Mouse (Mus musculus) hindbrain, embryonic 12.5 days (tissue): ENCODE measurements around the gene Ldlrap1. TPM values are rescaled to one million over a fixed set of nuclear protein-coding genes. Genes with fewer than 3 reads are reported as not detected.
A peak's percentile ranks its signal among the peaks of the same experiment; 100 is the strongest.
"Not testable (repeated sequence)": the region's sequence is repeated elsewhere in the genome, so short reads cannot be mapped to it uniquely, and the experiment has no call there.

Source experiments
- ATAC-seq: fragments of 200-750 bp; cut with Nextera tagmentation; 2 replicates; pipeline ENCODE4 v1.8.0; 2017; ENCODE audit warnings: moderate TSS enrichment; ENCODE audit not compliant: low FRiP score
- H3K27ac ChIP-seq: fragments of 300-500 bp; sonication (generic); 2 replicates; pipeline ENCODE4 v1.5.1; 2016; ENCODE audit warnings: mild to moderate bottlenecking
- H3K27me3 ChIP-seq: fragments of 300-500 bp; sonication (generic); 2 replicates; pipeline ENCODE4 v1.6.1; 2016; ENCODE audit warnings: mild to moderate bottlenecking
- H3K36me3 ChIP-seq: fragments of 300-500 bp; sonication (generic); 2 replicates; pipeline ENCODE4 v1.6.1; 2016; ENCODE audit warnings: mild to moderate bottlenecking
- H3K4me1 ChIP-seq: fragments of 300-500 bp; sonication (generic); 2 replicates; pipeline ENCODE4 v1.6.1; 2016
- H3K4me2 ChIP-seq: fragments of 300-500 bp; sonication (generic); replicated peaks from 2 replicates; pipeline ENCODE4 v1.6.1; 2016; ENCODE audit warnings: mild to moderate bottlenecking
- H3K4me3 ChIP-seq: fragments of 300-500 bp; sonication (generic); 2 replicates; pipeline ENCODE4 v1.5.1; 2016; ENCODE audit warnings: mild to moderate bottlenecking
- H3K9ac ChIP-seq: fragments of 300-500 bp; sonication (generic); 2 replicates; pipeline ENCODE4 v1.6.1; 2016; ENCODE audit warnings: mild to moderate bottlenecking, moderate library complexity
- H3K9me3 ChIP-seq: fragments of 300-500 bp; sonication (generic); replicated peaks from 2 replicates; pipeline ENCODE4 v1.6.1; 2016; ENCODE audit warnings: mild to moderate bottlenecking
- WGBS: fragments of 180-500 bp; shearing (Covaris S2); methylation state at CpG from one replicate; pipeline ENCODE4 v1.1.7; 2016; 5-methylcytosine and 5-hydroxymethylcytosine counted together
- polyA plus RNA-seq: library from polyadenylated mRNA; unstranded; fragments of >200 nt; fragmentation: Nextera tagmentation; extraction: Ambion mirVana; gene quantifications from 2 replicates; pipeline ENCODE4 v1.2.1, GENCODE M21; 2016

The Ldlrap1 gene
- polyA plus RNA-seq, 1 experiment from 2014 or later, result 10.4 TPM

DNA sequence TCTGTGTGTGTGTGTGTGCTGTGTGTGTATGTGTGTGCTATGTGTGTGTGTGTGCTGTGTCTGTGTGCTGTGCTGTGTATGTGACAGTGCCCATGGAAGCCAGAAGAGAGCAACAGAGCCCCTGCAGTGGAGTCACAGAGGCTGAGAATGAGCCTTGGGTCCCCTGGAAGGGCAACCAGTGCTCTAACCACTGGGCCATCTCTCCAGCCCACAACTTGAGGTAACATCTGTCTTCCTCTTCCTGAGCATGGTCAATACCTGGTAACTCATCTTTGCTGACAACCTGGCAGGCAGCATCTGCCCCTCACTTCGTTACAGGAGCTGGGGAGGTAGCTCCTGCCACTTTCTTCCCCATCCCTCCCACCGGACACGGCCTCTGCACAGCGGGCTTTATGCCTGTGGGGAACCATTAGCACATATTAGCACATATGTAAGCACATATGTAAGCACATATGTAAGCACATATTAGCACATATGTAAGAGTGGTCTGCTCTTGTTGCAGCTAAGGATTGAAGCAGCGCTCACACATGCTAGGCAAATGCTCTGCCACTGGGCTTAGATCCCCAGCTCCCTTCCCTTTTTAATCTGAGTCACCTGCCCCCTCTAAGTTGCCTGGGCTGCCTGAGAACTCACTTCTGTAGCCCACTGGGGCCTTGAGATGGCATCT, 28.1 kb upstream of the Ldlrap1 start:
- Histone ChIP-seq H3K27me3 (no peaks in the 10 kb centered on the region), H3K4me3 (no peak overlapping the region), H3K27ac (no peak overlapping the region), H3K36me3 (peaks cover 9% of the 10 kb centered on the region; the same call in 1 of the 2 replicates), H3K9me3 (no peaks in the 10 kb centered on the region), H3K4me2 (no peak overlapping the region), H3K4me1 (peaks cover 4% of the 10 kb centered on the region; the same call in 1 of the 2 replicates), H3K9ac (no peak overlapping the region)
- 78% methylated on average over 5 of the region's 5 CpGs for WGBS
- no peak for ATAC-seq

DNA sequence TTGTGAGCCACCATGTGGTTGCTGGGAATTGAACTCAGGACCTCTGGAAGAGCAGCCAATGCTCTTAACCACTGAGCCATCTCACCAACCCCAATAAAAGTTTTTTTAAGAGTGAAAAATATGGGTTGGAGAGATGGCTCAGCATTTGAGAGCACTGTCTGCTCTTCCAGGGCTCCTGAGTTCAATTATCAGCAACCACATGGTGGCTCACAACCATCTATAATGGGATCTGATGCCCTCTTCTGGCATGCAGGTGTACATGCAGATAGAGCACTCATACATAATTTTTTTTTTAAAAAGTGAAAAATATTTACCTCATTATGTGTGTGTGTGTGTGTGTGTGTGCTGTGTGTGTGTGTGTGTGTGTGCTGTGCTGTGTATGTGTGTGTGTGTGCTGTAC, 27.1 kb upstream of the Ldlrap1 start:
- not testable (repeated sequence) for H3K4me1 ChIP-seq, H3K27me3 ChIP-seq, H3K4me3 ChIP-seq, ATAC-seq, H3K27ac ChIP-seq, H3K9ac ChIP-seq, H3K4me2 ChIP-seq, H3K9me3 ChIP-seq, H3K36me3 ChIP-seq

- Histone ChIP-seq H3K9me3 (no peaks in the 10 kb centered on the region), H3K9ac (no peak overlapping the region), H3K27me3 (no peaks in the 10 kb centered on the region), H3K4me2 (no peak overlapping the region), H3K27ac (no peak overlapping the region), H3K36me3 (no peaks in the 10 kb centered on the region), H3K4me3 (no peak overlapping the region), H3K4me1 (peaks cover 4% of the 10 kb centered on the region; the same call in 1 of the 2 replicates)
- 54% methylated on average over 10 of the region's 10 CpGs for WGBS
- no peak for ATAC-seq
These were observed 25.6 kb upstream of the Ldlrap1 start for GRCm38 (mm10) chr4:134793213-134793956.

DNA sequence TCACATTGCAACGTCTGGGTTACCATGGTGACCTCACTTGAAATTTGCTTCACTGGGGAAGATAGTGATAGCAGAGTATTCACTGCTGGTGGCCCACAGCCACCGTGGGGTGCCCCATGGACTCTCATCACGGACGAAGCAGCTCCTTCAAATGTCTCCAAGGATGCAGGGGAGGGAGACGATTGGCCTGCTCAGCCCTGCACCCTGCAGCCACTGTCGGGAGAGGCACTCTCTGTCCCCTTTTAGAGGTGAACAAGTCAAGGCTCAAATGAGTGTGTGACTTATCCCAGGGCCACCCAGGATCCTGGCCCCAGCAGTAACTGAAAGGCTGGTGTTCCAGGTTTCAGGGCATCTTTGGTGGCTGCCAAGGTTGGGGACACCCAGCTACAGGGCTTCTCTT, 23.9 kb upstream of the Ldlrap1 start:
- WGBS, result 54% methylated on average over 6 of the region's 6 CpGs
- Histone ChIP-seq H3K4me1 (peaks cover 4% of the 10 kb centered on the region; the same call in 1 of the 2 replicates), H3K36me3 (no peaks in the 10 kb centered on the region), H3K9ac (no peak overlapping the region), H3K9me3 (no peaks in the 10 kb centered on the region), H3K4me2 (no peak overlapping the region), H3K4me3 (no peak overlapping the region), H3K27me3 (no peaks in the 10 kb centered on the region), H3K27ac (no peak overlapping the region)
- ATAC-seq, result no peak

DNA sequence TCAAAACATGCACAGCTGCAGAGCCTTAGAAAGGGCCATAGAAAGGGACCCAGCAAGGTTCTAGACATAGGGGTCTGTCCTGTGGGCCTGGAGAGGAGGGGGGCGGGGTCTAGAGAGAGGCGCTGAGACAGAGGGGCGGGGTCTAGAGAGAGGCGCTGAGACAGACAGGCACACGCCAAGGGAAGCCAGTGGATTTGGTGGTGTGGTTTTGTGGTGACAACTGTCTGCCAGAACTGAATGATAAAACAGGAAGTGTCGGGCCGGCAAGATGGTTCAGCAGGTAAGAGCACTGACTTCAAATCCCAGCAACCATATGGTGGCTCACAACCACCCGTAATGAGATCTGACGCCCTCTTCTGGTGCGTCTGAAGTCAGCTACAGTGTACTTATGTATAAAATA, 19.1 kb upstream of the Ldlrap1 start:
- no peak for ATAC-seq
- 34% methylated on average over 10 of the region's 10 CpGs for WGBS

DNA sequence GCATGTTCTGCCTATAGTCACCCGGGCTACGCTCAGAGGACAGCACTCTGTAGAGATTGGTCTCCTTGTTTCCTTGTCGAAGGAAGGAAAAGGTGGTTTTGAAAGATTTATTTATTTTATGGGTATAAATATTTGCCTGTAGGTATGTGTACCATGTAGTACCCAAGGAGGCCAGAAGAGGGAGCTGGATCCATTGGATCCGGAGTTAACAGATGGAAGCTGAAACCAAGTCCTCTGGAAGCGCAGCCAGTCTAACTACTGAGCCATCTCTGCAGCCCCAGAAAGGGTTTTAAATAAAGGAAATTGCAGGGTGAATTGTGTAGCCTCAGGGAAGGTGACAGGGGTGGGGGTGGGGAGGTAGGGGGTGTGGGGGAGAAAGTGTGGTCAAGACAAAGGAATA, 16.9 kb upstream of the Ldlrap1 start:
- Histone ChIP-seq H3K4me1 (peaks cover 7% of the 10 kb centered on the region; the same call in 1 of the 2 replicates), H3K9ac (no peak overlapping the region), H3K4me2 (no peak overlapping the region), H3K9me3 (no peaks in the 10 kb centered on the region), H3K4me3 (no peak overlapping the region), H3K27me3 (no peaks in the 10 kb centered on the region), H3K27ac (no peak overlapping the region), H3K36me3 (no peaks in the 10 kb centered on the region)
- WGBS, result 57% methylated on average over 5 of the region's 5 CpGs
- ATAC-seq, result no peak

More for the DNA sequence above, 19.1 kb upstream of the Ldlrap1 start:
- Histone ChIP-seq H3K27me3 (no peaks in the 10 kb centered on the region), H3K36me3 (no peaks in the 10 kb centered on the region), H3K4me3 (no peak overlapping the region), H3K27ac (no peak overlapping the region), H3K9me3 (no peaks in the 10 kb centered on the region), H3K9ac (no peak overlapping the region), H3K4me1 (peaks cover 2% of the 10 kb centered on the region; the same call in 1 of the 2 replicates), H3K4me2 (no peak overlapping the region)

- Histone ChIP-seq H3K4me3 (no peak overlapping the region), H3K9ac (no peak overlapping the region), H3K9me3 (no peaks in the 10 kb centered on the region), H3K36me3 (no peaks in the 10 kb centered on the region), H3K4me2 (no peak overlapping the region), H3K27ac (no peak overlapping the region), H3K27me3 (no peaks in the 10 kb centered on the region), H3K4me1 (peaks cover 17% of the 10 kb centered on the region)
- no peak for ATAC-seq
- WGBS, result 28% methylated on average over 14 of the region's 14 CpGs
These were observed 11.5 kb upstream of the Ldlrap1 start for GRCm38 (mm10) chr4:134779136-134779934.

DNA sequence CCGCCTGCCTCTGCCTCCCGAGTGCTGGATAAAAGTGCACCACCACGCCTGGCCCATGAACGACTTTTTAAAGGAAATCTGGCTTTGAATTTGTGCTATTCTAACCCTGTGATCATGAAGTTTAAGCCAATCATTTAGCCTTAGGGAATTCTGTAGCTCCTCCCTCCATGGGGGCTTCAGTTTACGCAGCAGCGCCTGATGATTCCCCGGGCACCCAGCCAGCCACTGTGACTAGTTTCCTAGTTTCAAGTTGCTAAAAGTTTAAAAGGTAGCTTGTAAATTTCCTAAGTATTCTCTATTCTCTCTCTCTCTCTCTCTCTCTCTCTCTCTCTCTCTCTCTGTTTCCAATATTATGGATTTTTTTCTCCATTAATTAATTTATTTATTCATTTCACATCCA, 8.4 kb upstream of the Ldlrap1 start:
- 70% methylated on average over 7 of the region's 7 CpGs for WGBS
- Histone ChIP-seq H3K9ac (no peak overlapping the region), H3K4me1 (peaks cover 22% of the 10 kb centered on the region), H3K9me3 (no peaks in the 10 kb centered on the region), H3K4me2 (no peak overlapping the region), H3K27me3 (peaks cover 7% of the 10 kb centered on the region), H3K4me3 (no peak overlapping the region), H3K27ac (no peak overlapping the region), H3K36me3 (no peaks in the 10 kb centered on the region)
- no peak for ATAC-seq

DNA sequence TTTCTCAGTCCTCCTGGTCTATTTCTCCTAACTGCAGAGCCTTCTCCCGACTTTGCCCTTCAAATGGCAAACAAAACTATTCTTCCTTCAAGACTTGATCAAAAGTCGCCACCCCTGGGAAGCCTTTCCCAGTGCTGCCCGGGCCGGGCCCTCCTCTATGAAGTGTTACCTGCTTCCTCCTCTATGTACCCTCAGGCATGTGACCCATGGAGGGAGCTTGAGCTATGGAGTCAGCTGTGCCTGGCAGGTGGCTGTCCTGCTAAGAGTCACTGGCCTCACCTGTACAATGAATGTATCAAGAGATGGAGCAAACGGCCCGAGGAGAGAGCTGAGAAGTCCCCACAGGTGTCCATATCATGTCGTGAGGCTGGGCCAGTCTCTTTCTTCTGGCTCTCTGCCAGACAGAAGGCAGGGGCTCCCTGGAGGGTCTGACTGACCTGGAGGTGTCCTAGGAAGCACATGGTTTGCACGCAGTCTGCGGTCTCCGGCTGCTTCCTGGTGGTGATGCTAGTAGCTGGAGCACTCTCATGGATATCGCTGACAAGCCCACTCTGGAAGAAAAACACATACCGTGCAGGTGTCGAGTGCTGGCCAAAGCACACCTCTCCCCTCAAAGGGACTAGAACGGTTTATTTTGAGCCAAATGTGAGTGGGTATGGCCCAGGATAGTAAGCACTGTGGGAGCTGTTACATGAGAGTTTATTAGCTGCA, 7.6 kb upstream of the Ldlrap1 start:
- Histone ChIP-seq H3K4me3 (no peak overlapping the region), H3K4me1 (peaks cover 22% of the 10 kb centered on the region), H3K9ac (no peak overlapping the region), H3K27ac (no peak overlapping the region), H3K27me3 (peaks cover 11% of the 10 kb centered on the region), H3K9me3 (no peaks in the 10 kb centered on the region), H3K4me2 (no peak overlapping the region), H3K36me3 (no peaks in the 10 kb centered on the region)
- WGBS, result 57% methylated on average over 14 of the region's 14 CpGs
- no peak for ATAC-seq

GRCm38 (mm10) chr4:134774126-134774525, 6.3 kb upstream of the Ldlrap1 start:
- H3K4me3 ChIP-seq, result no peak overlapping the region
- no peak overlapping the region for H3K4me2 ChIP-seq
- WGBS, result 89% methylated on average over 6 of the region's 6 CpGs
- ATAC-seq, result no peak
- H3K27me3 ChIP-seq, result peaks cover 23% of the 10 kb centered on the region
- H3K9me3 ChIP-seq, result no peaks in the 10 kb centered on the region
- peaks cover 14% of the 10 kb centered on the region for H3K4me1 ChIP-seq
- no peaks in the 10 kb centered on the region for H3K36me3 ChIP-seq
- H3K9ac ChIP-seq, result no peak overlapping the region
- no peak overlapping the region for H3K27ac ChIP-seq

- H3K9me3 ChIP-seq, result no peaks in the 10 kb centered on the region
- WGBS, result 31% methylated on average over 4 of the region's 4 CpGs
- H3K9ac ChIP-seq, result no peak overlapping the region
- H3K4me3 ChIP-seq, result no peak overlapping the region
- H3K27ac ChIP-seq, result no peak overlapping the region; the same call in 1 of the 2 replicates
- H3K27me3 ChIP-seq, result peaks cover 32% of the 10 kb centered on the region
- peaks cover 20% of the 10 kb centered on the region for H3K4me1 ChIP-seq
- no peak overlapping the region for H3K4me2 ChIP-seq
- 0 out of 2 replicates have a peak, but pooled peaks have one; percentile 32 for ATAC-seq
- no peaks in the 10 kb centered on the region for H3K36me3 ChIP-seq
These were observed 5.2 kb upstream of the Ldlrap1 start for GRCm38 (mm10) chr4:134772805-134773674.
